Mouse (Mus musculus) CD8-positive naive resting alpha-beta T cell, adult 57 days (primary cell): Measurements from ENCODE around the gene Fbxo5. TPM values are rescaled to one million over a fixed set of nuclear protein-coding genes. Genes with fewer than 3 reads are reported as not detected.

Experiments used
- total RNA-seq: library from RNA; stranded (reverse); gene quantifications from one replicate; pipeline ENCODE4 v1.2.4, GENCODE M21; 2023

The Fbxo5 gene
- total RNA-seq, result 6.4 TPM

DNA sequence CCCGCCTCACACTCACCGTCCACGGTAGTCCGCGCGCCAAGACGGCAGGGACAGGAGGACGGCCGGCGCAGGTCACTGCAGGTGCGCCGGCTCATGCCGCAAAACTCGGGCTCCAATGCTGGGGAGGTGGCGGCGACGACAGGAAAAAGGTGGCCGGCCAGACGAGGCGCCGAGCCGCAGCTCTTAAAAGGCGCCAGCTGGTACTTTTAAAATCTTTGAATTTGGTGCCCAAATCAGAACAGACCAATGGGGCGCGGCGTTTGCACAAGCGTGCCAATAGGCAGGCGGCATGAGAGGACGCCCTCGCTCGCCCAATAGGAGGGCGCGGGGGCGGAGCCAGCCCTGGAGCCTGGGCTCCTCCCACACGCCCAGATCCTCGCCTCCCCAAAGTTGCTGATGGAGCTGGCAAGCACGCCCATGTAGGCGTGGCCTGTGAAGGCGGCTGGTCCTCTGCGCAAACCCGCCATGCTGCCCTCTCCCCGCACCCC is at the start of gene Fbxo5:
Fbxo5 (minus strand) TSS at position 358 of the 488 bp plus-strand sequence.

DNA sequence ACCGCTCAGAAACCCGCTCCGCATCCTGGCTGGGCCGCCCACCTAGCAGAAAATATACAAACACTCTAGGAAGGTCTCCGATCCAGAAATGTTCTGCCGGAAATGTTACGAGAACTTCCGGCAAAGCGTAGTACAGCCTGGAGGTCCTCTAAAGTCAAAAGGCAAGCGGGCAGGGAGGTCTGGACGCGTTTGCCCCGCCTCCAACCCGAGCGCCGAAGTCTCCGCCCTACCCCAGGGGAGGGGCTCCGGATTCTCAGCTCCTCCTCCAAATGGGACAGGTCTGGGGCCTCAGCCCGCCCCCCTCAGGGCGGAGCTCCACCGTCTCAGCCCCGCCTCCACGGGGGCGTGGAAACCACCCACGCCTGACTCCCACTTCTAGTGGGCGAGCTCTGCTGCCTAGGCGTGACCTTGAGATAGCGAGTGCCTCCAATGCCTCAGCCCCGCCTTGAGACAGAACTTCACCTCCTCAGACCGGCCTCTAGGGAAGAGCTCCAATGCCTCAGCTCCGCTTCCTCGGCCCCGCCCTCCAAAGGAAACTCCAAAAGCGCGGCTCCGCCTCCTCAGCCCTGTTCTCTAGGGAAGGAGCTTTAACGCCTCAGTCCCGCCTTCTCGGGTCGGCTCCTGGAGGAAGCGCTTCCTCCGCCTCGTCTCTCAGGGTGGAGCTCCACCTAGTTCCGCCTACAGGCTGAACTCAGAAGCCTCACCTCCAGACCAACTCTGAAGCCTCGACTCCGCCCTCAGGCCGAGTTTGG is 18.5 kb upstream of the Fbxo5 start, which contains the start of gene Mtrf1l:
Mtrf1l (minus strand) TSS at position 171 of the 752 bp plus-strand sequence.

Other genes with a start within 250 kb of the Fbxo5 start
- gene Myct1, start 211.8 kb downstream of the Fbxo5 start, total RNA-seq, result not detected
- not detected for gene Vip, start 166.4 kb downstream of the Fbxo5 start, total RNA-seq
- gene Mtrf1l, start 18.3 kb upstream of the Fbxo5 start, total RNA-seq, result 19.8 TPM
- not detected for gene Rgs17, start 116.8 kb upstream of the Fbxo5 start, total RNA-seq